Mouse (Mus musculus) left cerebral cortex, adult 9 months (tissue): Measurements from ENCODE around the gene Cox10.

ENCODE experiments used
- DNase-seq, 2 experiments: peaks; one replicate each; pipeline ENCODE4 v3.0.0; 2022; ENCODE audit warnings: low spot score in 2 of 2

The Cox10 gene

GRCm38 (mm10) chr11:63918321-63919105, 160.8 kb downstream of the Cox10 start:
- no peak for DNase-seq

GRCm38 (mm10) chr11:63917561-63917960, 161.7 kb downstream of the Cox10 start:
- DNase-seq: no peak

- peak in 1 of 2 experiments; percentile 61 for DNase-seq
These were observed 164.9 kb downstream of the Cox10 start for GRCm38 (mm10) chr11:63914388-63914787.

- no peak for DNase-seq
These were observed 165.3 kb downstream of the Cox10 start for GRCm38 (mm10) chr11:63913936-63914335.
